In genomic region chr15:74455921-74456674, GRCm38 (mm10) we compare ENCODE assay signal across 10 mouse cellular contexts.
A peak's percentile ranks its signal among the peaks of the same experiment; 100 is the strongest.
DNase-seq lines count a peak whose midpoint lies in the region; ATAC-seq and TF ChIP-seq lines count a peak whose summit lies in the region.
"Had no signal": no experiment of that assay in that cellular context is flagged by ENCODE, and none has a peak within 500 bp of the region (broad histone marks: within the 10 kb centered on the region; RNA-seq: fewer than 3 reads in every experiment).

No protein-coding gene starts in this region.

- no peaks in the 10 kb centered on the region for H3K36me3 ChIP-seq in heart, adult 2 months (ENCODE audit: control insufficient read depth, insufficient read depth, low read length)
- H3K36me3 ChIP-seq in heart, embryonic 12.5 days = no peaks in the 10 kb centered on the region

- H3K79me2 ChIP-seq in heart, adult 2 months (replicated peaks; ENCODE audit: control insufficient read depth, insufficient read depth, low read length) = no peaks in the 10 kb centered on the region

- peak overlapping the region; percentile 44 for H3K27ac ChIP-seq in heart, adult 2 months
- no peak overlapping the region for H3K27ac ChIP-seq in heart, embryonic 12.5 days (ENCODE audit: poor library complexity, severe bottlenecking)
- H3K27ac ChIP-seq in gastrocnemius, adult 2 months = peak overlapping the region; percentile 41

- H3K4me1 ChIP-seq in heart, adult 2 months (ENCODE audit: control insufficient read depth, insufficient read depth, low read length) = peaks cover 6% of the 10 kb centered on the region
- H3K4me1 ChIP-seq in heart, embryonic 12.5 days (replicated peaks) = peaks cover 27% of the 10 kb centered on the region

- intact Hi-C loops in heart, adult 2 months (cut with DNase I) = no loop called here
- intact Hi-C loops in gastrocnemius, adult 2 months (cut with DNase I) = no loop called here

- no peak for TF ChIP-seq EP300 in heart, adult 2 months (IDR thresholded peaks at IDR 0.05; ENCODE audit: insufficient read depth, low read depth, low read length)

- no peak overlapping the region for H3K4me3 ChIP-seq in heart, adult 2 months
- no peak overlapping the region for H3K4me3 ChIP-seq in heart, embryonic 12.5 days
- 0 out of 2 replicates have a peak overlapping the region, but pooled peaks have one; percentile 3 for H3K4me3 ChIP-seq in gastrocnemius, adult 2 months

- peak; percentile 37 to 59 for DNase-seq in heart, adult 2 months
- peak; percentile 62 for DNase-seq in embryo, embryonic 10 days (ENCODE audit: low spot score)
- peak; percentile 60 for DNase-seq in gastrocnemius, adult 2 months
- DNase-seq in heart, postnatal 4 days = peak; percentile 60
- no peak for DNase-seq in T-cell, adult 2 months (ENCODE audit: low spot score)
- DNase-seq in ovary, postnatal 10 days (ENCODE audit: low spot score) = no peak
- no peak for DNase-seq in frontal cortex, postnatal 36 days (ENCODE audit: low spot score in 2 of 2)
- DNase-seq: lung, postnatal 4 days; right cerebral cortex, adult 18-20 months had no signal

- WGBS in heart, adult 2 months = 39% methylated on average over 11 of the region's 11 CpGs
- 53% methylated on average over 11 of the region's 11 CpGs for WGBS in heart, embryonic 12.5 days

- no peak for TF ChIP-seq POLR2A in heart, adult 2 months (IDR thresholded peaks at IDR 0.05; ENCODE audit: insufficient read depth, low read depth, low read length)

- H3K9ac ChIP-seq in heart, adult 2 months (ENCODE audit: low read depth, low read length) = no peak overlapping the region
- no peak overlapping the region for H3K9ac ChIP-seq in heart, embryonic 12.5 days

- H3K4me2 ChIP-seq in heart, embryonic 12.5 days = no peak overlapping the region

- ATAC-seq in heart, embryonic 12.5 days (ENCODE audit: insufficient number of reproducible peaks, low FRiP score) = no peak

- no peak for TF ChIP-seq CTCF in heart, adult 2 months (IDR thresholded peaks at IDR 0.05)
- no peak for TF ChIP-seq CTCF in gastrocnemius, adult 2 months (IDR thresholded peaks at IDR 0.05)

- no peaks in the 10 kb centered on the region for H3K27me3 ChIP-seq in heart, adult 2 months (ENCODE audit: control insufficient read depth, insufficient read depth, low read length)
- peaks cover 3% of the 10 kb centered on the region; the same call in 1 of the 2 replicates for H3K27me3 ChIP-seq in heart, embryonic 12.5 days (replicated peaks)

- H3K9me3 ChIP-seq in heart, embryonic 12.5 days (replicated peaks) = no peaks in the 10 kb centered on the region

Comparison
In these comparisons a context has a peak if more than half of its experiments do, and no peak if none do; other contexts are left out.
1. DNase-seq: peak in heart, adult 2 months (2 of 2), embryo, embryonic 10 days (single experiment), gastrocnemius, adult 2 months (single experiment) and heart, postnatal 4 days (single experiment); none in T-cell, adult 2 months (single experiment), ovary, postnatal 10 days (single experiment) and frontal cortex, postnatal 36 days (0 of 2).